8 mouse cellular contexts compared by ENCODE assay signal in genomic region chr1:39477064-39477463, GRCm38 (mm10). TPM values are rescaled to one million over a fixed set of nuclear protein-coding genes. Genes with fewer than 3 reads are reported as not detected.
DNase-seq lines count a peak whose midpoint lies in the region; ATAC-seq and TF ChIP-seq lines count a peak whose summit lies in the region.

No protein-coding gene starts in this region.

- TF ChIP-seq CTCF in cerebellum, adult 2 months (IDR thresholded peaks at IDR 0.05; ENCODE audit: borderline replicate concordance, insufficient read depth, low read depth, low read length): no peak

- H3K4me1 ChIP-seq in cerebellum, adult 2 months (ENCODE audit: control insufficient read depth, insufficient read depth, low read length): peaks cover 7% of the 10 kb centered on the region
- peaks cover 16% of the 10 kb centered on the region for H3K4me1 ChIP-seq in lung, embryonic 15.5 days
- peaks cover 15% of the 10 kb centered on the region for H3K4me1 ChIP-seq in limb, embryonic 13.5 days
- H3K4me1 ChIP-seq in neural tube, embryonic 15.5 days: peaks cover 22% of the 10 kb centered on the region

- no peak for ATAC-seq in lung, embryonic 15.5 days (ENCODE audit: borderline replicate concordance, extremely low read depth, low FRiP score, low TSS enrichment)
- no peak for ATAC-seq in limb, embryonic 13.5 days (ENCODE audit: low FRiP score, low read depth)
- no peak for ATAC-seq in neural tube, embryonic 15.5 days (ENCODE audit: low FRiP score)

- H3K4me2 ChIP-seq in lung, embryonic 15.5 days: peak overlapping the region; percentile 88
- peak overlapping the region; percentile 96 for H3K4me2 ChIP-seq in limb, embryonic 13.5 days (replicated peaks)
- peak overlapping the region; percentile 88 for H3K4me2 ChIP-seq in neural tube, embryonic 15.5 days

- H3K36me3 ChIP-seq in lung, embryonic 15.5 days: no peaks in the 10 kb centered on the region
- H3K36me3 ChIP-seq in limb, embryonic 13.5 days: no peaks in the 10 kb centered on the region
- H3K36me3 ChIP-seq in neural tube, embryonic 15.5 days: no peaks in the 10 kb centered on the region

- no peak overlapping the region for H3K9ac ChIP-seq in lung, embryonic 15.5 days
- H3K9ac ChIP-seq in limb, embryonic 13.5 days: no peak overlapping the region
- no peak overlapping the region for H3K9ac ChIP-seq in neural tube, embryonic 15.5 days (replicated peaks)

- WGBS in cerebellum, adult 2 months: 58% methylated on average over 5 of the region's 5 CpGs
- 68% methylated on average over 5 of the region's 5 CpGs for WGBS in lung, embryonic 15.5 days
- WGBS in limb, embryonic 13.5 days: 72% methylated on average over 5 of the region's 5 CpGs
- 80% methylated on average over 5 of the region's 5 CpGs for WGBS in neural tube, embryonic 15.5 days

- DNase-seq in cerebellum, adult 2 months: no peak
- DNase-seq in cerebellum, postnatal 36 days: no peak
- no peak for DNase-seq in lung, postnatal 36 days
- DNase-seq in thymus, postnatal 14 days: no peak
- DNase-seq in urinary bladder, postnatal 25 days (ENCODE audit: low spot score): no peak

- peak overlapping the region; percentile 97 for H3K4me3 ChIP-seq in cerebellum, adult 2 months (replicated peaks; ENCODE audit: insufficient read depth, low read depth, low read length)
- H3K4me3 ChIP-seq in lung, embryonic 15.5 days: peak overlapping the region; percentile 68
- peak overlapping the region; percentile 69 for H3K4me3 ChIP-seq in limb, embryonic 13.5 days
- peak overlapping the region; percentile 69 for H3K4me3 ChIP-seq in neural tube, embryonic 15.5 days (replicated peaks)

- no peak overlapping the region for H3K27ac ChIP-seq in cerebellum, adult 2 months (ENCODE audit: insufficient read depth, low read length)
- no peak overlapping the region for H3K27ac ChIP-seq in lung, embryonic 15.5 days
- H3K27ac ChIP-seq in limb, embryonic 13.5 days: no peak overlapping the region
- H3K27ac ChIP-seq in neural tube, embryonic 15.5 days (replicated peaks): no peak overlapping the region

- TF ChIP-seq POLR2A in cerebellum, adult 2 months (IDR thresholded peaks at IDR 0.05; ENCODE audit: borderline replicate concordance, insufficient read depth, low read length): no peak

- H3K9me3 ChIP-seq in lung, embryonic 15.5 days: no peaks in the 10 kb centered on the region
- no peaks in the 10 kb centered on the region for H3K9me3 ChIP-seq in limb, embryonic 13.5 days
- no peaks in the 10 kb centered on the region for H3K9me3 ChIP-seq in neural tube, embryonic 15.5 days (replicated peaks)

- H3K27me3 ChIP-seq in cerebellum, adult 2 months (ENCODE audit: control insufficient read depth, insufficient read depth, low read length): no peaks in the 10 kb centered on the region
- H3K27me3 ChIP-seq in lung, embryonic 15.5 days: peaks cover 11% of the 10 kb centered on the region; the same call in 1 of the 2 replicates
- H3K27me3 ChIP-seq in limb, embryonic 13.5 days: peaks cover 15% of the 10 kb centered on the region
- no peaks in the 10 kb centered on the region; the same call in 1 of the 2 replicates for H3K27me3 ChIP-seq in neural tube, embryonic 15.5 days (replicated peaks)

RNA-seq across cellular contexts. Expression of gene Tbc1d8, which starts 1.5 kb away (rescaled TPM):
- polyA plus RNA-seq in cerebellum, adult 2 months (2012; rRNA removed): 29.2 and 34.0 TPM in 2 replicates
- polyA plus RNA-seq in lung, embryonic 15.5 days (2015; fragmentation: Nextera tagmentation; extraction: Ambion mirVana): 10.6 and 13.4 TPM in 2 replicates
- polyA plus RNA-seq in limb, embryonic 13.5 days (2015; fragmentation: Nextera tagmentation; extraction: Ambion mirVana): 8.8 and 10.4 TPM in 2 replicates
- polyA plus RNA-seq in neural tube, embryonic 15.5 days (2015; fragmentation: Nextera tagmentation; extraction: Ambion mirVana): 12.2 and 12.7 TPM in 2 replicates

RNA-seq across cellular contexts. Expression of gene Cnot11, which starts 57.7 kb away (rescaled TPM):
- 21.0 and 23.1 TPM in 2 replicates for polyA plus RNA-seq in cerebellum, adult 2 months (2012; rRNA removed)
- polyA plus RNA-seq in lung, embryonic 15.5 days (2015; fragmentation: Nextera tagmentation; extraction: Ambion mirVana): 21.2 and 21.5 TPM in 2 replicates
- polyA plus RNA-seq in limb, embryonic 13.5 days (2015; fragmentation: Nextera tagmentation; extraction: Ambion mirVana): 22.9 and 23.2 TPM in 2 replicates
- polyA plus RNA-seq in neural tube, embryonic 15.5 days (2015; fragmentation: Nextera tagmentation; extraction: Ambion mirVana): 15.2 and 16.7 TPM in 2 replicates
